Mouse (Mus musculus) right cerebral cortex, postnatal 4 days (tissue): Measurements from ENCODE around the gene Aqr.
"Not testable (repeated sequence)": the region's sequence is repeated elsewhere in the genome, so short reads cannot be mapped to it uniquely, and the experiment has no call there.

Source experiments
- DNase-seq: peaks from one replicate; pipeline ENCODE4 v3.0.0-alpha.2; 2022

Gene Aqr

GRCm38 (mm10) chr2:114186924-114187323 is at the start of gene Aqr:
Gene Aqr (minus strand): TSS chr2:114187024.
- not testable (repeated sequence) for DNase-seq

GRCm38 (mm10) chr2:114236566-114236965 is 49.7 kb upstream of the Aqr start:
- DNase-seq = no peak

- DNase-seq = no peak
Measured at GRCm38 (mm10) chr2:114235584-114235983, 48.8 kb upstream of the Aqr start.

GRCm38 (mm10) chr2:114231248-114231647 is 44.4 kb upstream of the Aqr start:
- DNase-seq = peak; percentile 10

- DNase-seq = no peak
Measured at GRCm38 (mm10) chr2:114228672-114229071, 41.8 kb upstream of the Aqr start.

GRCm38 (mm10) chr2:114205036-114205435 is 18.2 kb upstream of the Aqr start:
- DNase-seq = no peak

- DNase-seq = no peak
Measured at GRCm38 (mm10) chr2:114201574-114201973, 14.8 kb upstream of the Aqr start.

- peak; percentile 77 for DNase-seq
Measured at GRCm38 (mm10) chr2:114200932-114201559, 14.2 kb upstream of the Aqr start, which contains the start of gene Zfp770. Gene Zfp770 (minus strand): TSS chr2:114201469.

- DNase-seq = no peak
Measured at GRCm38 (mm10) chr2:114196421-114196820, 9.6 kb upstream of the Aqr start.

GRCm38 (mm10) chr2:114177802-114178733 is 8.8 kb downstream of the Aqr start:
- DNase-seq = no peak

- DNase-seq = peak; percentile 74
Measured at GRCm38 (mm10) chr2:114174651-114175484, 12.0 kb downstream of the Aqr start.

- no peak for DNase-seq
Measured at GRCm38 (mm10) chr2:114173248-114173647, 13.6 kb downstream of the Aqr start.

- DNase-seq = no peak
Measured at GRCm38 (mm10) chr2:114167837-114168236, 19.0 kb downstream of the Aqr start.

- DNase-seq = no peak
Measured at GRCm38 (mm10) chr2:114161978-114162377, 24.8 kb downstream of the Aqr start.

GRCm38 (mm10) chr2:114157345-114157744 is 29.5 kb downstream of the Aqr start:
- DNase-seq = no peak

- DNase-seq = no peak
Measured at GRCm38 (mm10) chr2:114156639-114157038, 30.2 kb downstream of the Aqr start.

GRCm38 (mm10) chr2:114153247-114153646 is 33.6 kb downstream of the Aqr start:
- DNase-seq = no peak

GRCm38 (mm10) chr2:114146864-114147458 is 39.9 kb downstream of the Aqr start:
- no peak for DNase-seq

GRCm38 (mm10) chr2:114145315-114145801 is 41.5 kb downstream of the Aqr start:
- peak; percentile 59 for DNase-seq

- no peak for DNase-seq
Measured at GRCm38 (mm10) chr2:114144915-114145314, 41.9 kb downstream of the Aqr start.

- no peak for DNase-seq
Measured at GRCm38 (mm10) chr2:114143842-114144241, 43.0 kb downstream of the Aqr start.

- DNase-seq = no peak
Measured at GRCm38 (mm10) chr2:114136755-114137154, 50.1 kb downstream of the Aqr start.
